Mouse (Mus musculus) CH12.LX (cell line): ENCODE results near the gene Rtn4rl2. TPM values are rescaled to one million over a fixed set of nuclear protein-coding genes. Genes with fewer than 3 reads are reported as not detected.
A peak's percentile ranks its signal among the peaks of the same experiment; 100 is the strongest.

Source experiments
- DNase-seq: peaks from one replicate; pipeline ENCODE4 v3.0.0-alpha.2; 2013; ENCODE audit errors: extremely low read depth
- H3K27ac ChIP-seq: 2 replicates; pipeline ENCODE4 v1.5.1; 2012; ENCODE audit warnings: low read depth, mild to moderate bottlenecking, control low read depth, moderate library complexity; ENCODE audit not compliant: insufficient read depth
- H3K27me3 ChIP-seq: replicated peaks from 2 replicates; pipeline ENCODE3; 2012; ENCODE audit warnings: inconsistent platforms
- H3K36me3 ChIP-seq, 2 experiments: replicated peaks in 1 of 2; 2 replicates each; pipeline versions ENCODE3 to v1.6.1; 2012; ENCODE audit warnings: inconsistent platforms in 1 of 2, low read length in 1 of 2, mild to moderate bottlenecking in 1 of 2, mixed read lengths in 1 of 2, moderate library complexity in 1 of 2; ENCODE audit not compliant: control insufficient read depth in 1 of 2, insufficient read depth in 1 of 2
- H3K4me1 ChIP-seq, 2 experiments: 2 replicates each; pipeline ENCODE4 v1.6.1; 2012; ENCODE audit warnings: inconsistent platforms in 1 of 2, moderate library complexity in 1 of 2; ENCODE audit not compliant: insufficient read depth in 2 of 2, control insufficient read depth in 1 of 2
- H3K4me2 ChIP-seq: 2 replicates; pipeline ENCODE4 v1.6.1; 2012; ENCODE audit warnings: low read depth, mild to moderate bottlenecking, control low read depth; ENCODE audit not compliant: poor library complexity, insufficient read depth, severe bottlenecking
- H3K4me3 ChIP-seq, 3 experiments: fragments of 150-350 bp in 1 of 3; sonication (generic) in 1 of 3; replicated peaks in 1 of 3; 2 replicates each; pipeline versions ENCODE3 to v1.5.1; 2011 to 2012; ENCODE audit warnings: low read depth in 2 of 3, low read length in 2 of 3, mild to moderate bottlenecking in 2 of 3, moderate library complexity in 2 of 3, control low read depth in 1 of 3, improper control_type of control experiment in 1 of 3, inconsistent platforms in 1 of 3, mixed read lengths in 1 of 3; ENCODE audit not compliant: poor library complexity in 1 of 3
- H3K79me2 ChIP-seq: replicated peaks from 2 replicates; pipeline ENCODE4 v1.6.1; 2012; ENCODE audit warnings: mild to moderate bottlenecking, moderate library complexity; ENCODE audit not compliant: control insufficient read depth, poor library complexity, insufficient read depth, severe bottlenecking; ENCODE audit errors: extremely low read depth
- H3K9ac ChIP-seq: 2 replicates; pipeline ENCODE4 v1.6.1; 2012; ENCODE audit warnings: low read depth, mild to moderate bottlenecking, control low read depth, moderate library complexity; ENCODE audit not compliant: insufficient read depth
- H3K9me3 ChIP-seq: replicated peaks from 2 replicates; pipeline ENCODE3; 2012; ENCODE audit warnings: low read length, inconsistent platforms, mixed read lengths
- BHLHE40 ChIP-seq: IDR thresholded peaks from 2 replicates; pipeline ENCODE4 v1.6.1; 2011; ENCODE audit warnings: mild to moderate bottlenecking, low read depth, low read length, improper control_type of control experiment
- CHD1 ChIP-seq: IDR thresholded peaks from 2 replicates; pipeline ENCODE4 v1.6.1; 2012; ENCODE audit warnings: low read depth, low read length, improper control_type of control experiment, inconsistent platforms
- CTCF ChIP-seq, 2 experiments: IDR thresholded peaks in 1 of 2; conservative IDR thresholded peaks in 1 of 2; 2 replicates each; pipeline ENCODE4 v1.5.1; 2011 to 2012; ENCODE audit warnings: low read depth in 2 of 2, low read length in 2 of 2, improper control_type of control experiment in 1 of 2, inconsistent platforms in 1 of 2, mild to moderate bottlenecking in 1 of 2, moderate library complexity in 1 of 2
- EP300 ChIP-seq: IDR thresholded peaks from 2 replicates; pipeline ENCODE4 v1.6.1; 2011; ENCODE audit warnings: low read length, improper control_type of control experiment
- ETS1 ChIP-seq: conservative IDR thresholded peaks from 2 replicates; pipeline ENCODE4 v1.6.1; 2012; ENCODE audit warnings: low read depth, mild to moderate bottlenecking, inconsistent platforms, low read length, improper control_type of control experiment, moderate library complexity
- IRF4 ChIP-seq: IDR thresholded peaks from 2 replicates; pipeline ENCODE4 v1.6.1; 2014; ENCODE audit warnings: low read depth, mild to moderate bottlenecking, inconsistent platforms, low read length, improper control_type of control experiment
- JUN ChIP-seq: IDR thresholded peaks from 2 replicates; pipeline ENCODE4 v1.6.1; 2011; ENCODE audit warnings: low read depth, mild to moderate bottlenecking, low read length, improper control_type of control experiment, moderate library complexity; ENCODE audit not compliant: insufficient read depth
- JUND ChIP-seq: conservative IDR thresholded peaks from 2 replicates; pipeline ENCODE4 v1.6.1; 2011; ENCODE audit warnings: low read depth, low read length, improper control_type of control experiment
- KAT2A ChIP-seq: IDR thresholded peaks from 2 replicates; pipeline ENCODE4 v1.6.1; 2012; ENCODE audit warnings: low read length, improper control_type of control experiment, inconsistent platforms; ENCODE audit not compliant: insufficient replicate concordance
- MAFK ChIP-seq: IDR thresholded peaks from 2 replicates; pipeline ENCODE4 v1.6.1; 2011; ENCODE audit warnings: low read length, improper control_type of control experiment; ENCODE audit not compliant: insufficient replicate concordance
- MAX ChIP-seq: IDR thresholded peaks from 2 replicates; pipeline ENCODE4 v1.6.1; 2011; ENCODE audit warnings: low read length, improper control_type of control experiment
- MAZ ChIP-seq: IDR thresholded peaks from 2 replicates; pipeline ENCODE4 v1.6.1; 2012; ENCODE audit warnings: low read depth, mild to moderate bottlenecking, inconsistent platforms, low read length, improper control_type of control experiment, moderate library complexity
- MYC ChIP-seq: IDR thresholded peaks from 2 replicates; pipeline ENCODE4 v1.6.1; 2011; ENCODE audit warnings: low read depth, mild to moderate bottlenecking, improper control_type of control experiment, low read length
- NRF1 ChIP-seq: IDR thresholded peaks from 2 replicates; pipeline ENCODE4 v1.6.1; 2014; ENCODE audit warnings: low read depth, mild to moderate bottlenecking, inconsistent platforms, low read length, improper control_type of control experiment, moderate library complexity
- POLR2A ChIP-seq: IDR thresholded peaks from 2 replicates; pipeline ENCODE4 v1.6.1; 2011; ENCODE audit warnings: low read depth, mild to moderate bottlenecking, improper control_type of control experiment, low read length
- RAD21 ChIP-seq: IDR thresholded peaks from 2 replicates; pipeline ENCODE4 v1.6.1; 2011; ENCODE audit warnings: low read depth, mild to moderate bottlenecking, low read length, improper control_type of control experiment, moderate library complexity
- SMC3 ChIP-seq: IDR thresholded peaks from 2 replicates; pipeline ENCODE4 v1.6.1; 2011; ENCODE audit warnings: low read depth, low read length, improper control_type of control experiment
- TBP ChIP-seq: conservative IDR thresholded peaks from 2 replicates; pipeline ENCODE4 v1.6.1; 2011; ENCODE audit warnings: low read depth, low read length, improper control_type of control experiment
- UBTF ChIP-seq: IDR thresholded peaks from 2 replicates; pipeline ENCODE4 v1.6.1; 2012; ENCODE audit warnings: low read depth, mild to moderate bottlenecking, inconsistent platforms, low read length, improper control_type of control experiment, moderate library complexity
- USF1 ChIP-seq: IDR thresholded peaks from 2 replicates; pipeline ENCODE4 v1.6.1; 2014; ENCODE audit warnings: low read depth, mild to moderate bottlenecking, inconsistent platforms, low read length, improper control_type of control experiment
- USF2 ChIP-seq: conservative IDR thresholded peaks from 2 replicates; pipeline ENCODE4 v1.6.1; 2011; ENCODE audit warnings: low read depth, low read length, improper control_type of control experiment
- ZC3H11A ChIP-seq: IDR thresholded peaks from 2 replicates; pipeline ENCODE4 v1.6.1; 2012; ENCODE audit warnings: low read depth, mild to moderate bottlenecking, inconsistent platforms, low read length, improper control_type of control experiment
- ZNF384 ChIP-seq: IDR thresholded peaks from 2 replicates; pipeline ENCODE4 v1.6.1; 2012; ENCODE audit warnings: low read depth, low read length, improper control_type of control experiment, inconsistent platforms
- dilution Hi-C: fragments of 300-500 bp; cut with MboI; formaldehyde crosslinking; loops from 2 replicates; pipeline ENCODE4 v1.14.3; 2020; ENCODE audit warnings: low sequenced_read_pairs; ENCODE audit not compliant: extremely low pct_unique_long_range_greater_than_20kb, extremely low pct_ligation_motif_present
- in situ Hi-C: fragments of 300-500 bp; cut with MboI; formaldehyde crosslinking; loops from 3 replicates; pipeline ENCODE4 v1.14.3; 2019; ENCODE audit warnings: low sequenced_read_pairs, low pct_ligation_motif_present, low pct_unique_long_range_greater_than_20kb, mixed read lengths
- polyA plus RNA-seq: library from polyadenylated mRNA; unstranded; fragments of >175 nt; gene quantifications from 2 replicates; pipeline ENCODE4 v1.2.1, GENCODE M21; 2012; ENCODE audit warnings: low read depth; ENCODE audit not compliant: insufficient read length
- total RNA-seq, 2 experiments: library from RNA; depleted of rRNA; stranded (reverse); fragments of 300-350 nt in 1 of 2; fragments of >200 nt in 1 of 2; gene quantifications; 2 replicates each; pipeline ENCODE4 v1.2.3; 2012 to 2014

Gene Rtn4rl2
- total and polyA plus RNA-seq, 3 experiments: not detected

GRCm38 (mm10) chr2:84855732-84856131, 30.8 kb downstream of the Rtn4rl2 start:
- H3K4me2 ChIP-seq: no peak overlapping the region
- H3K79me2 ChIP-seq: no peaks in the 10 kb centered on the region
- H3K9me3 ChIP-seq: no peaks in the 10 kb centered on the region
- H3K4me3 ChIP-seq: no peak overlapping the region
- no peaks in the 10 kb centered on the region for H3K36me3 ChIP-seq
- TF ChIP-seq UBTF (no peak), CTCF (conservative IDR thresholded peaks at IDR 0.05 in 1 of 2, IDR thresholded peaks at IDR 0.05 in 1 of 2; ENCODE audit: low read depth in 2 of 2, low read length in 2 of 2) (peak; percentile 71 to 88), JUN (no peak), ZC3H11A (peak; percentile 65), ZNF384 (no peak), USF2 (no peak), RAD21 (peak; percentile 80), SMC3 (peak; percentile 91)
- TF ChIP-seq, all 38 proteins: peak for 4
- H3K27ac ChIP-seq: no peak overlapping the region
- H3K4me1 ChIP-seq: peaks cover 0 to 14% of the 10 kb centered on the region in 2 experiments; a peak in 2 of 4 replicates
- no peak overlapping the region for H3K9ac ChIP-seq
- DNase-seq: peak; percentile 50
- dilution Hi-C loops: no loop called here
- in situ Hi-C loops: no loop called here
- peaks cover 13% of the 10 kb centered on the region for H3K27me3 ChIP-seq

DNA sequence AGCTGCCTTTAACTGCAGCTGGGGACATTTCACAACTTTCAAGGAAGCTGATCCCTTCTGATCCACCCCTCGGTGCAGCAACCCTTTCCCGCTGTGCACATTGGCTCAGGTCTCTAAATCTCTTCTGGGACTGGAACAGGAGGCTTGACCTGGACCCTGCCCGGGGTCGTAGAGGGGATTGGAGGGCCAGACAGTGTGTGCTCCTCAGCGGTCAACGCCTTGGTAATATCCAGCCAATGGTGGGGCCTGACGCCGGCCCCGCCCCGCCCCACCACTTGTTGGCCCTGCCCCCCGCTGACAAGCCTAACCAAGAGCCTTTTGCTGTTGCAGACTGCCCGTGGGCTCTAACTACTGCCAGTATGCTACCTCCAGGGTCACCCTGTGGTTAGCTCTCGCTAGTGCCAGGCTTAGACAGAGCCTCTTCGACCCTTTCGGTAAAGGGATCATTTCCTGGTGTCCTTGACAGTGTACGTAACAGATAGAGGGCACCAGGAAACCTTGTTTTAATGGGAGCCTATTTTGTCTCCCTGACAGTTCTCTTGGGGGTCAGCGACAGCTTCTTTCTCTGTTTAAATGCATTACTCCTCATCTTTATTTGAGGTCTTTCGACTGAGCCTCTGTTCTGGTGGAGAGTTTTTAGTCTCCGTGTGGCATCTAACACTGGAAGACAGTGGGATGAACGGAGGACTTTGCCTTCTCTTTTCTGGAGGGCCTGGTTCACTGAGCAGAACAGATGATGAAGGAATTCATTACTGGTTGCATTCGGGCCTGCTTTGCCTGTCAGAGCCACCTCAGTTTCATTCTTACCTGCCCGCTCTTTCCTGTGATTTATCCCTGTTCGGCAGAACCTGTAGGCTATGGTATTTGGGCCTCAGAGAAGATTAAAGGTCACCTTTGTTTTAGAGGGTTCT, 35.1 kb downstream of the Rtn4rl2 start:
- Histone ChIP-seq H3K79me2 (no peaks in the 10 kb centered on the region), H3K4me2 (no peak overlapping the region), H3K4me3 (no peak overlapping the region), H3K9ac (no peak overlapping the region), H3K36me3 (no peaks in the 10 kb centered on the region), H3K27ac (no peak overlapping the region), H3K27me3 (no peaks in the 10 kb centered on the region), H3K9me3 (no peaks in the 10 kb centered on the region), H3K4me1 (peaks cover 0 to 14% of the 10 kb centered on the region in 2 experiments; a peak in 2 of 4 replicates)
- dilution Hi-C loops (no loop called here), in situ Hi-C loops (no loop called here)
- DNase-seq: no peak
- TF ChIP-seq BHLHE40: no peak

GRCm38 (mm10) chr2:84850407-84851129, 35.9 kb downstream of the Rtn4rl2 start:
- Histone ChIP-seq H3K4me3 (no peak overlapping the region), H3K27ac (no peak overlapping the region), H3K27me3 (no peaks in the 10 kb centered on the region), H3K9ac (no peak overlapping the region), H3K36me3 (no peaks in the 10 kb centered on the region), H3K4me2 (no peak overlapping the region), H3K9me3 (no peaks in the 10 kb centered on the region), H3K79me2 (no peaks in the 10 kb centered on the region), H3K4me1 (peaks cover 0 to 14% of the 10 kb centered on the region in 2 experiments; a peak in 2 of 4 replicates)
- in situ Hi-C loops: no loop called here
- DNase-seq: no peak
- dilution Hi-C loops: no loop called here
- TF ChIP-seq MYC: no peak
- TF ChIP-seq MAZ: no peak
- no peak for TF ChIP-seq NRF1
- no peak for TF ChIP-seq ETS1
- TF ChIP-seq USF1: no peak
- TF ChIP-seq MAFK: no peak
- TF ChIP-seq MAX: no peak
- no peak for TF ChIP-seq TBP
- no peak for TF ChIP-seq KAT2A
- no peak for TF ChIP-seq ZC3H11A
- no peak for TF ChIP-seq CHD1
- TF ChIP-seq JUND: no peak
- no peak for TF ChIP-seq IRF4
- TF ChIP-seq POLR2A: no peak
- TF ChIP-seq EP300: no peak
